Mouse (Mus musculus): ENCODE measurements around the gene Psmd13.

DNA sequence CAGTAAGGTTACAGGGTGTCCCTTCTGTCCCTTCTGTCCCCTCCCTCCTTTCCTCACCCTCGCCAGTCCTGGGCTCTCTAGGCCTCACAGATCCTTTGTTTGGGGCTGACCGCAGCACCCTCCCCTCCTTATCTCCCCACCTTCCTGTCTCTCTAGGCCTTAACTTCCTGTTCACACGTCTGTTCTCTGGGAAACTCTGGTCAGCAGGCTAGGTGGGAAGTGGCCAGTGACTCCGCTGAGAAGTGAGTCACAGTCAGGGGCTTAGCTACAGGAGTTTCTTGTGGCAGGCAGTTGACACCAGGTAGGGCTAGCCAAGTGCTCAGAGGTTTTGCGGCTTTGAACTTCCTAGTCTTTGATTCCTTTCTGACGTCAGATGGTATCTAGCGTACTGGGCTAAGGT, 65.2 kb downstream of the Psmd13 start:
- no peak for TF ChIP-seq CTCF (IDR thresholded peaks at IDR 0.05; ENCODE audit: borderline replicate concordance, extremely low read depth, insufficient read depth, insufficient read length)
- no peak for TF ChIP-seq POLR2A (IDR thresholded peaks at IDR 0.05; ENCODE audit: borderline replicate concordance, extremely low read depth, insufficient read depth, insufficient read length, poor library complexity, severe bottlenecking)

All from brain, embryonic 14.5 days (tissue).